Mouse (Mus musculus) cerebellum, adult 2 months (tissue): ENCODE data around the gene Hcar2.

Source experiments
- CTCF ChIP-seq: fragments of 200-500 bp; IDR thresholded peaks from 2 replicates; pipeline ENCODE4 v1.5.1; 2011; ENCODE audit warnings: low read depth, mild to moderate bottlenecking, control low read depth, low read length, moderate library complexity, borderline replicate concordance; ENCODE audit not compliant: insufficient read depth
- POLR2A ChIP-seq: fragments of 200-500 bp; IDR thresholded peaks from 2 replicates; pipeline ENCODE4 v1.6.1; 2011; ENCODE audit warnings: low read length, control low read depth, borderline replicate concordance; ENCODE audit not compliant: insufficient read depth

DNA sequence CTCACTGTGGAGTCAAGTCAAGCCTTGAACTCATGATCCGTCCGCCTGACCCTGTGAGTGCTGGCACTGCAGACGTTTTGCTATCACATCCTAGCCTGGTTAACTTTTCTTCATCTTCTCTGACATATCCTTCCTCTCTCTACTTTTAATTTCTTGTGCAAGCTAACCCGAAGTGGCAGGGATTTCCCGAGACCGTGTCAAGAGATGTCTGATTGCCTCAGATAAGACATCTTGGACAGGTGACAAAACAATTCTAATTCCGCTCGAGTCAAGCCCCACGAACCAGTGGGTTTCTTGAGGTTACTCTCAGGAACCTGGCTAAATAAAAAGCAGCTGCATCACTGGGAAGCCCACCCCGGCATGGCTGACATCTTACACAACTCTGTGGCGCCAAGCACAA is 6.5 kb downstream of the Hcar2 start:
- TF ChIP-seq POLR2A (no peak), CTCF (no peak)
